Mouse (Mus musculus) urinary bladder, adult 18-20 months (tissue): ENCODE measurements around the gene Sft2d1.

Experiments
- DNase-seq, 2 experiments: peaks; one replicate each; pipeline ENCODE4 v3.0.0; 2022; ENCODE audit warnings: low spot score in 2 of 2, mixed read lengths in 2 of 2

The Sft2d1 gene

DNA sequence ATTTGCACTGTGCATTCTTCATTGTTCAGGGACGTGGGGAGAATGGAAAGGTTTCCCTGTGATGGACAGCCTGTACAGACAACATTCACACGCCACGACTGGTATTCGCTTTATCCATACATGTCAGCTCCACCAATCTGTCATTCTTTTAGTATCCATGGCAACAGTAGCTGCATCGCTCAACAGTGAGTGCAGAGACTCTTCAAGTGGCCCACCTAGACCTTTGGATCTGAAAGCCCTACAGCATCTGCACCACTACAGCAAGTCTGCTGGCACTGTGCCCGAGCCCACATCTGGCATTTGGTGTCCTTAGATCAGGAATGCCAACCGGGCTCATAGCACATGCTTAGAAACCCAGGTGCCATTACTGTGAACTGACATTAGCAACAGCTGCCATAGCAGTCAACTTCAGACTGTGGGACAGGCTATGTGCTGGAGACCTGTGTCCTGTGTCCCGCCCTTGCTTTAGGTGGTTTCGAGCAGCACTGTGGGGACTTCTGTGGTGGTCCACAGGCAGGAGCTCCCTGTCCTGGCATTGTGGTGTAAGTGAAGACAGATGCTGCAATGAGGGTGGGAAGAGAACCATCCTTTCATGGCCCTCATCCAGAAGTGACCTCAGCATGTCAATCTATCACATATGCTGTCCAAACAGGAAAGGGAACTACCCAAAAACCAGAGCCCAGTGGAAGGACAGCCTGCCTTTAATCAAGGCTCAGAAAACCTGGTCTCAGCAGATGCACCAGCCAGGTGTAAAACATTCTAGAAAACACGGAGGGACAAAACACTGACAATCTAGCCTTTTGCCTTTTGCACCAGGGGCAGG lies 50.6 kb downstream of the Sft2d1 start:
- DNase-seq, result no peak

DNA sequence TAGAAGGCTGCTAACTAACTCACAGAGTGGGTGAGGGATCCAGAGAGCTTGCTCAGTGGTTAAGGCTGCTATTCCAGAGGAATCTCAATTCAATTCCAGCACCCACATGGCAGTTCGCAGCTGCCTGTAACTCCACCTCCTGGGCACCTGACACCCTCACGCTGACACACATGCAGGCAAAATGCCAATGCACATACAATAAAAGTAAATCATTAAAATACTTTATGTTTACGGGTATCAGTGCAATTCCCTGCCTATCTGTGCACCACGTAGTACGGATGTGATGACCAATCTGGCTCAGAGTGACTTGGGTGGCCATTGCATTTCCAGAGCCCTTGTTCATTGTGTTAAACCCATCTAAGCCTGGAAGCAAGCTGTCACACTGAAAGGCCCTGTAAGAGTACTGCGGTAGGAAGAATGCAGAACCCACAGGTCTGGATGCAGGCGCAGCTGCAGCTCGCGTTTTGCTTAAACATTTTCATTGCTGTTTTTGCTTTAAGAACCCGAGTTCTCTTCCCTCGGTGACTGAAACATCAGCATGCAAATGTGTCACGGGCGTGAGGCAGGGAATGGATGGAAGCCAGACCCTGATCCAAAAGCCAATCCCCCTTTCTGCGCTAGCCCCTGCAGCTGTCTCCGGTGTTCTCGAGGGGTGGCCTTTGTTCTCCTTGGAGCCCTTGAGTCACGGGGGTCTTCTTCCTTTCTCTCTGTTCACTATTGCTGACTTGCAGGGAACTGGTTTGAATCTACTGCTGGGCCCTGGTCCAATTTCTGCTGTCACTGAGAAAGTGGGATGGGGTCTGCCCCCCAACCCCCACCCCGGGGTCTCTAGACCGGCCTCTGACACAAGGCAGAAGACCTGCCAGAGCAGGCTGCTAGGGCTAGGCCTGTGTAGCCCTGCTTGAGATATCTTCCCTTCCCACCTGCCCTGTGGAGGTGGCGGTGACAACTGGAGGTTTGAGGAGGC lies 56.9 kb downstream of the Sft2d1 start:
- DNase-seq, result peak in 1 of 2 experiments; percentile 9

DNA sequence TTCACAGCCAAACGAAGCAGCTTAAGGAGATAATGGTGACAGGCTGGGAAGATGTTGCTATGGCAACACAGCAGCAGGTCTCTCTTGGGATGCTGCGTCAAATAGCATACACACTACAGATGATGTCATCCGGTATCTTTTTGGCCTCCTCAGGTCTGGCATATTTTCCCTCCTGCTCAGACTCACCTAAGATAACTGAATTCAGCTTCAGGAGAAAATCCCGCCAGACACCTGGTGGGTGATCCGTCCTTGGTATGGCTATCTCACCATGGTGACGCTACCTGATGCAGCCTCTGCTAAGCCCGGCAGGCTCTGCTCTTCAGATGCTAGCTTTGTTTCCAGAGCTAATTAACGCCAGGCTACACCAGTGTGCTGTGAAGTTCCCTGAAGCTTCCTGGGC lies 57.7 kb downstream of the Sft2d1 start:
- no peak for DNase-seq

DNA sequence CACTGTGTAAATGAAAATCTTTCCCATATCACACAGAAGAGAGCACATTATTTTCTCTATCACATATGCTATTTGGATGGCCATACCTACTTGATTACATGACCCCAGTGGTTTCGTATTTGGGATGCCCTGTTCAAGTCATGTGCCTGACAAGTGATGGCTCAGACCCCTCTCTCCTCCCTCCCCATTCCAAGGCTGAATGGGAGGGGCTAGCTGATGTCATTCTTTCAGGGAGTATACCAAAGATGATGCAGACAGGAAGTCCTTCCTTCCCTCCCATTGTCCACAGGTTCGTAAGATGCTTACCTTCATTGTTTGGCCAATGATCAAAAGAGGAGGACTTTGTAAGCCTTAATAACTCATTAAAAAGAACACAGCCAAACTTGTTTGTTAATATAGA lies 58.3 kb downstream of the Sft2d1 start:
- no peak for DNase-seq

DNA sequence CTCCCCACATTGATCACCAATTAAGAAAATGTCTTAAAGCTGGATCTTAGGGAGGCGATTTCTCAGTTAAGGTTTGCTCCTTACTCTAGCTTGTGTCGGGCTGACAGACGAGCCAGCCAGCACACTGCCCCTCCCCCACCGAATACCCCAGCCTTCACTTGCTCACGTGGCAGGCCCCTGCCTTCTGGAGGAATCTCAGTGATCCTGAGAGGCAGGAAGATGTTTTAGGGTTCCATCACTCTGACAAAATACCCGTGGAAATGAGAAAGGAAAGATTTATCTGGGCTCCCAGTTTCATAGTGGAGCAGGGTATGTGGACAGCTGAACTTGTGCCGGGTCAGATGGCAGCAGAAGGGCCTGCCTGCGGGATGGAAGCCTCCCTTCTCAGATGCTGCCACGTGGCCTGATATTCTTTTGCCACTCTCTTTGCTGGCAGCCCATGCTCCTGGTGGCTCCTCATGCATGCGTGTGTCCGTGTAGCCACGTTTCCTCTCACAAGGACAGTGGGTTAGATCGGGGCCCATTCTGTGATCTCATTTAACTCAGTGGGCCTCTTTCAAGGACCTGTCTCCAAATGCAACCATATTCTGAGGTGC lies 59.8 kb downstream of the Sft2d1 start:
- DNase-seq, result no peak

DNA sequence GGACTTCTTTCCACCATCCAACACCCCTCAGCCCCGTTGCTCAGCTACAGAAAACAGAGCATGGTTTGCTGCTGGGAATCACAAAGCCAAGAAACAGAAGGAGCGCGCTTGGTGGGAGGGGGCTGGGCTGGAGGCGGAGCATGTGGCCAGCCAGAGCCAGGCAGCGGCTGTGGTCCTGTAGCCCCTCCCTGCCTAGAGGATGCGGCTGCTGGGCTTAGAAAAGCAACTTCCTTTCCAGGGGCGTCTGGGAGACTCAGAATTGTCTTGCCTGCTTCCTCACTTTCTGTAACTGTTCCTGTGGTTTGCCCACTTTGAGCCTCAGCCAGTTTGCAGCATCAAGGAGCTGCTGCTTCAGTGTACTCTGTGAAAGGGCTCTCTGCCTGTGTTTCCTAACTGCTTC lies 60.9 kb downstream of the Sft2d1 start:
- no peak for DNase-seq

DNA sequence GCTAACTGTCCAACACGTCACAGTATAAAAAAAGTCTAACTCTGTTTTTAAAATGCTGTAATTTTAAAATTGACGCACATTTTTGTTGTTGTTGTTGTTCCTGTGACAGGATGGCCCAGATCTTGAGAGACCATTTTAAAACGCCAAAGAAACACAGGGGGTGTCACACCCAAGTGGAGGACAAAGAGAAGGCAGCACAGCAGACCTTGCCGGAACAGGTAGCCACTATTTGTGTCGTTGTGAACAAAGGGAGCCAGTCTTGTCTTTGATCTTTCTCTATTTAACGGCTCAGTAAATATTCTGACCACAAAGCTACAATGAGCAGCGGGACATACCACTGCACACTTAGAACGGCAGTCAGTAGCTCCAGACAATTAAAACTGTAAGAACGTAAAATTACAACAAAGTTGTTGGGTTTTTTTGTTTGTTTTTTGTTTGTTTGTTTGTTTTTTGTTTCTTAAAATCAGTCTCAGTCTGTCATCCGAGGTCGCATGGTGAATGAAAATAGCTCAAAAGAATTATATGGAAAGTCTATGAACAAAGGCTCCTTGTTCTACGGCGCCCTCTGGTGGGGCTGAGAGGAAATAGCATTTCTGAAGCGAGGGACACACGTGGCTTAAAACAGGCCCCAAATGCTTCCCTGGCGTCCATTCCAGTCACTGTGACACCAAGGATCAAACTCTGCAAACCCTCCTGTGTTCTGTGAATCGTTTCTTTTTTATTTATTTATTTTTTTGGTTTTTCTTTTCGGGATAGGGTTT lies 61.6 kb downstream of the Sft2d1 start:
- peak; percentile 36 to 59 for DNase-seq
